ENCODE assay signal across 9 mouse cellular contexts in the genomic region with DNA sequence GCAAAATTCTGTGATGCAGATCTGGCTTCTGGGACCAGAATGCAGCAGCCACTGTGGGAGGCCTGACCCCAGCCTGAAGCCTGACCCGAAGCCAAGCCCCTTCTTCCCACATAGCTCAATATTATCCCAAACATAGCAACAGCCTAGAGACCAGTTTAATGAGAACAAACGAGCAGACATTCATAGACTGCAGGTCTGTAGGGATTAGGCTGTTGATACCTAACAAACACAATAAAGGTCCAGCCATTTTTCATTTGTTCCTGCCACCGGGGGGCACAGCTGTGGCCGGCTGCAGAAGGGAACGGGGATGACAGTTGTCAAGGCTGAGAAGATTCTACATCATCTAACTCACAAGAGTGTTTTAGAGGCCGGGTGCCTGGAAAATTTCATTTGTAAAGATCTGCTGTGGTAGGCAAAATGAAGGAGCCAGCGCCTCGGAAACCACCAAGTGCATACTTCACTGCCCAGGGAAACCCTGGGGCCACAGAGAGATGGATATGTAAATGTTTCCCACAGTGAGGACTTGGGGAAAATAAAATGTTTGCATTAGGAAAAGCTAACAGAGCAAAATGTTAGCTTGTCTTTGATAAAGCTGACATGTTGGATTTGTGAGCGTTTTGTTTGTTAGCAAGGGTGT.
A peak's percentile ranks its signal among the peaks of the same experiment; 100 is the strongest.
DNase-seq lines count a peak whose midpoint lies in the region; ATAC-seq and TF ChIP-seq lines count a peak whose summit lies in the region.
"Had no signal": no experiment of that assay in that cellular context is flagged by ENCODE, and none has a peak within 500 bp of the region (broad histone marks: within the 10 kb centered on the region; RNA-seq: fewer than 3 reads in every experiment).

No protein-coding gene starts in this region.

- H3K9me3 ChIP-seq in embryonic facial prominence, embryonic 12.5 days = no peaks in the 10 kb centered on the region
- no peaks in the 10 kb centered on the region for H3K9me3 ChIP-seq in hindbrain, embryonic 16.5 days (ENCODE audit: control insufficient read depth, low read length)
- no peaks in the 10 kb centered on the region for H3K9me3 ChIP-seq in neural tube, embryonic 12.5 days
- H3K9me3 ChIP-seq: heart, embryonic 15.5 days had no signal

- H3K36me3 ChIP-seq in embryonic facial prominence, embryonic 12.5 days = no peaks in the 10 kb centered on the region
- no peaks in the 10 kb centered on the region for H3K36me3 ChIP-seq in hindbrain, embryonic 16.5 days (ENCODE audit: control insufficient read depth, insufficient read depth, low read length)
- H3K36me3 ChIP-seq in neural tube, embryonic 12.5 days = no peaks in the 10 kb centered on the region
- H3K36me3 ChIP-seq: heart, embryonic 15.5 days had no signal

- H3K4me2 ChIP-seq in embryonic facial prominence, embryonic 12.5 days (replicated peaks) = no peak overlapping the region
- H3K4me2 ChIP-seq in hindbrain, embryonic 16.5 days (ENCODE audit: low read length) = no peak overlapping the region
- H3K4me2 ChIP-seq in neural tube, embryonic 12.5 days (replicated peaks) = no peak overlapping the region
- H3K4me2 ChIP-seq: heart, embryonic 15.5 days had no signal

- H3K4me1 ChIP-seq in embryonic facial prominence, embryonic 12.5 days = no peaks in the 10 kb centered on the region
- H3K4me1 ChIP-seq in hindbrain, embryonic 16.5 days (ENCODE audit: control insufficient read depth, insufficient read depth, low read depth, low read length) = peaks cover 2% of the 10 kb centered on the region; the same call in 1 of the 2 replicates
- H3K4me1 ChIP-seq in neural tube, embryonic 12.5 days = peaks cover 8% of the 10 kb centered on the region; the same call in 1 of the 2 replicates
- H3K4me1 ChIP-seq: heart, embryonic 15.5 days had no signal

- H3K27ac ChIP-seq in embryonic facial prominence, embryonic 12.5 days = no peak overlapping the region
- H3K27ac ChIP-seq in hindbrain, embryonic 16.5 days (ENCODE audit: low read depth, low read length) = peak overlapping the region; percentile 57
- no peak overlapping the region for H3K27ac ChIP-seq in neural tube, embryonic 12.5 days
- H3K27ac ChIP-seq in layer of hippocampus, adult 2 months = no peak overlapping the region
- H3K27ac ChIP-seq: heart, embryonic 15.5 days had no signal

- no peaks in the 10 kb centered on the region for H3K27me3 ChIP-seq in embryonic facial prominence, embryonic 12.5 days
- H3K27me3 ChIP-seq in hindbrain, embryonic 16.5 days (replicated peaks; ENCODE audit: control insufficient read depth, insufficient read depth, low read length) = no peaks in the 10 kb centered on the region
- no peaks in the 10 kb centered on the region for H3K27me3 ChIP-seq in neural tube, embryonic 12.5 days (replicated peaks)
- H3K27me3 ChIP-seq: heart, embryonic 15.5 days had no signal

- H3K4me3 ChIP-seq in embryonic facial prominence, embryonic 12.5 days = no peak overlapping the region
- H3K4me3 ChIP-seq in hindbrain, embryonic 16.5 days (ENCODE audit: low read length) = no peak overlapping the region
- no peak overlapping the region for H3K4me3 ChIP-seq in neural tube, embryonic 12.5 days
- no peak overlapping the region for H3K4me3 ChIP-seq in layer of hippocampus, adult 2 months
- H3K4me3 ChIP-seq: heart, embryonic 15.5 days had no signal

- WGBS in embryonic facial prominence, embryonic 12.5 days = 28% methylated on average over 9 of the region's 9 CpGs
- WGBS in hindbrain, embryonic 16.5 days = 11% methylated on average over 9 of the region's 9 CpGs
- 18% methylated on average over 9 of the region's 9 CpGs for WGBS in neural tube, embryonic 12.5 days

- DNase-seq in brain, embryonic 14.5 days (ENCODE audit: low read depth) = peak; percentile 74
- no peak for DNase-seq in layer of hippocampus, postnatal 36 days
- DNase-seq in layer of hippocampus, adult 2 months (ENCODE audit: low spot score in 2 of 2) = no peak
- DNase-seq in lung, postnatal 36 days = no peak
- DNase-seq: thymus, postnatal 25 days had no signal

- no peak for TF ChIP-seq CTCF in brain, embryonic 14.5 days (IDR thresholded peaks at IDR 0.05; ENCODE audit: borderline replicate concordance, extremely low read depth, insufficient read depth, insufficient read length)
- no peak for TF ChIP-seq CTCF in layer of hippocampus, adult 2 months (conservative IDR thresholded peaks at IDR 0.05)

- no peak for TF ChIP-seq POLR2A in brain, embryonic 14.5 days (IDR thresholded peaks at IDR 0.05; ENCODE audit: borderline replicate concordance, extremely low read depth, insufficient read depth, insufficient read length, poor library complexity, severe bottlenecking)

- no peak overlapping the region for H3K9ac ChIP-seq in embryonic facial prominence, embryonic 12.5 days
- no peak overlapping the region for H3K9ac ChIP-seq in hindbrain, embryonic 16.5 days (ENCODE audit: low read depth, low read length)
- no peak overlapping the region for H3K9ac ChIP-seq in neural tube, embryonic 12.5 days
- H3K9ac ChIP-seq: heart, embryonic 15.5 days had no signal

- ATAC-seq in embryonic facial prominence, embryonic 12.5 days (ENCODE audit: insufficient number of reproducible peaks, insufficient read depth, low FRiP score, low TSS enrichment) = peak; percentile 72; the same call in 1 of the 2 replicates
- peak; percentile 58 for ATAC-seq in hindbrain, embryonic 16.5 days
- peak; percentile 85 for ATAC-seq in neural tube, embryonic 12.5 days (ENCODE audit: low FRiP score, low read depth)
